Mouse (Mus musculus) myocyte (in vitro differentiated cells): ENCODE data around the gene Ttll13.

Experiments
- CEBPB ChIP-seq: IDR thresholded peaks from 2 replicates; pipeline ENCODE4 v1.6.1; 2011; ENCODE audit warnings: mild to moderate bottlenecking, moderate library complexity; ENCODE audit not compliant: poor library complexity, insufficient read depth, severe bottlenecking
- E2F4 ChIP-seq: IDR thresholded peaks from one replicate; pipeline ENCODE4 v1.6.1; 2011; ENCODE audit warnings: mild to moderate bottlenecking, control low read depth, moderate library complexity; ENCODE audit not compliant: insufficient read depth
- MAX ChIP-seq: IDR thresholded peaks from one replicate; pipeline ENCODE4 v1.6.1; 2011; ENCODE audit warnings: low read depth, mild to moderate bottlenecking, control low read depth
- MYOD1 ChIP-seq, 3 experiments: IDR thresholded peaks; one replicate each; pipeline ENCODE4 v1.6.1; 2011; ENCODE audit warnings: control low read depth in 2 of 3, low read depth in 2 of 3, mild to moderate bottlenecking in 2 of 3, moderate library complexity in 1 of 3; ENCODE audit not compliant: insufficient read length in 2 of 3, control insufficient read depth in 1 of 3
- MYOG ChIP-seq, 3 experiments: IDR thresholded peaks; one replicate each; pipeline ENCODE4 v1.6.1; 2011; ENCODE audit warnings: control low read depth in 2 of 3, low read depth in 2 of 3, mild to moderate bottlenecking in 2 of 3; ENCODE audit not compliant: insufficient read length in 2 of 3, control insufficient read depth in 1 of 3, insufficient read depth in 1 of 3
- POLR2A ChIP-seq: IDR thresholded peaks from one replicate; pipeline ENCODE4 v1.6.1; 2011; ENCODE audit warnings: low read depth, mild to moderate bottlenecking, control low read depth, moderate library complexity; ENCODE audit not compliant: insufficient read length
- POLR2AphosphoS2 ChIP-seq: IDR thresholded peaks from one replicate; pipeline ENCODE4 v1.6.1; 2011; ENCODE audit warnings: low read depth, control low read depth; ENCODE audit not compliant: insufficient read length
- REST ChIP-seq: IDR thresholded peaks from one replicate; pipeline ENCODE4 v1.6.1; 2011; ENCODE audit warnings: mild to moderate bottlenecking, control low read depth, moderate library complexity; ENCODE audit not compliant: insufficient read depth, insufficient read length
- TCF12 ChIP-seq: IDR thresholded peaks from one replicate; pipeline ENCODE4 v1.6.1; 2011; ENCODE audit warnings: mild to moderate bottlenecking, control low read depth; ENCODE audit not compliant: poor library complexity, insufficient read depth, severe bottlenecking
- USF1 ChIP-seq: IDR thresholded peaks from one replicate; pipeline ENCODE4 v1.6.1; 2011; ENCODE audit warnings: low read depth, mild to moderate bottlenecking, control low read depth, moderate library complexity

- no peak for TF ChIP-seq TCF12
- TF ChIP-seq POLR2AphosphoS2: no peak
- peak; percentile 75 for TF ChIP-seq USF1
- TF ChIP-seq POLR2A: peak; percentile 83
- TF ChIP-seq MYOD1 (IDR thresholded peaks at IDR 0.05; ENCODE audit: control insufficient read depth in 1 of 3, insufficient read length in 2 of 3, low read depth in 2 of 3): no peak
- no peak for TF ChIP-seq MAX
- no peak for TF ChIP-seq E2F4
- peak in 2 of 3 experiments; percentile 39 to 55 for TF ChIP-seq MYOG (IDR thresholded peaks at IDR 0.05; ENCODE audit: control insufficient read depth in 1 of 3, insufficient read depth in 1 of 3, insufficient read length in 2 of 3, low read depth in 2 of 3)
- no peak for TF ChIP-seq CEBPB
- peak; percentile 6 for TF ChIP-seq REST
Observed at GRCm38 (mm10) chr7:80197941-80198778, 48.0 kb upstream of the Ttll13 start.
